Mouse (Mus musculus) gastrocnemius, adult 18-20 months (tissue): ENCODE data around the gene Zfp78. TPM values are rescaled to one million over a fixed set of nuclear protein-coding genes. Genes with fewer than 3 reads are reported as not detected.
"Not testable (repeated sequence)": the region's sequence is repeated elsewhere in the genome, so short reads cannot be mapped to it uniquely, and the experiment has no call there.

Experiments used
- DNase-seq: peaks from one replicate; pipeline ENCODE4 v3.0.0; 2021; ENCODE audit warnings: low spot score
- long read RNA-seq, 2 experiments: library from polyadenylated mRNA; stranded (forward); transcript quantifications; one replicate each; pipeline ENCODE4 v2.0.0; 2021
- total RNA-seq, 2 experiments: library from RNA; stranded (reverse); gene quantifications; 2 replicates each; pipeline ENCODE4 v1.2.3; 2021

Gene Zfp78
- 1 to 10 TPM; 1.8 to 2.5 TPM for total RNA-seq
- long read RNA-seq, experiment 1, partial matches to known transcripts = 0 of 4 reads
- long read RNA-seq, experiment 1, other reads (novel, unspliced or antisense) = 3 of 4 reads
- long read RNA-seq, experiment 2, partial matches to known transcripts = 0 of 4 reads
- long read RNA-seq, experiment 2, other reads (novel, unspliced or antisense) = 4 of 4 reads

DNA sequence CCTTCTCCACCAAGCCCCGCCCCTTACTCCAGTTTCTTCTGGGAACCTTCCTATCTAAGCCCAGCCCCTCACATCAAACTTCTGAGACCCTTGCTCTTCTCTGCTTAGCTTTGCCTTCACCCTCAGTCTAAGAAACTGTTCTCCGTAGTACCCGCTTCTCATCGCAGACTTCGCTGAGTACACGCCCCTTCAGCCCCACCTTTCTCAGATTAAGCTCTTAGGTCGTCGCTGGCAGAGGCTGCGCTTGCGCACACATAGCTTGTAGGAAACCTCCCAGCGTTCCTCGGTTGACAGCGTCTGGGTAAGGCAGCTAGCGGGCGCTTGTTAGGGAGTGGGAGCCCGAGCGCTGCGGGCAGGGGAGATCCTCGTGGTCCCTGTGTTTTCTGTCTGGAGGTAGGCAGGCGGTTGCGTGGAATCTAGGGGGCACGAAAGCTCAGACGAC, at the start of gene Zfp78:
TSS of gene Zfp78 (plus strand) at position 234 of the 442 bp plus-strand sequence.
- DNase-seq = no peak

DNA sequence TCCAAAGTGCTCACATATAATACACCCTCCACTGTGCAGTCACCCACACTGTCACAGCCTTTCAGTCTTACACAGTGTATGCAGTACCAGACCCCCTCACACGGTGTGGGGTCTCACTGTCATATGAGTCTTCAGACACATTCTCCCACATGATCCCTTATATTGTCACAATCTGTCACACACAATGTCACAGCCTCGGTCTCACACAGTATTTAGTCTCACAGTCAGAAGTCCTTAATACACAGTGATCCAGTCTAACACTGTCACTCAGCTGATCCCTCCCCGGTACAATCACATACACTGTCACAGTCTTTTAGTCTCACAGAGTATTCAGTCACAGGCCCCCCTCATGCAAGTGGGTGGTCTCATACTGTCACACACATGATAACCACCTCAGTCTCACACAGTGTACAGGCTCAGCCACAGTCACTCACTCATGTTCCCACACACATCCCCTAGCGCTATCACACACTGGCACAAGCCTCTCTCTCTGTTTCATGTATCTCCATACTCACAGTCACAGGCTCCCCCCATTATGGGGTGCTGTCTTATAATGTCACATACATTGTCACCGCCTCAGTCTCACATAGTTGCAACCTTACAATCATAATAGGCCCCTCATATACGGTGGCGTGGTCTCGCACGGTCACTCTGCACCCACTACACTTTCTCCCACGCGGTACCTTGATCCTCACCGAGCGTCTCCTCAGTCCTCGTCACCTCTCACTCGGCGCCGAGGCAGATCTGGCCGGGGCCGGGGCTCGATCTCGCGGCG, 32.4 kb upstream of the Zfp78 start:
- DNase-seq = no peak

DNA sequence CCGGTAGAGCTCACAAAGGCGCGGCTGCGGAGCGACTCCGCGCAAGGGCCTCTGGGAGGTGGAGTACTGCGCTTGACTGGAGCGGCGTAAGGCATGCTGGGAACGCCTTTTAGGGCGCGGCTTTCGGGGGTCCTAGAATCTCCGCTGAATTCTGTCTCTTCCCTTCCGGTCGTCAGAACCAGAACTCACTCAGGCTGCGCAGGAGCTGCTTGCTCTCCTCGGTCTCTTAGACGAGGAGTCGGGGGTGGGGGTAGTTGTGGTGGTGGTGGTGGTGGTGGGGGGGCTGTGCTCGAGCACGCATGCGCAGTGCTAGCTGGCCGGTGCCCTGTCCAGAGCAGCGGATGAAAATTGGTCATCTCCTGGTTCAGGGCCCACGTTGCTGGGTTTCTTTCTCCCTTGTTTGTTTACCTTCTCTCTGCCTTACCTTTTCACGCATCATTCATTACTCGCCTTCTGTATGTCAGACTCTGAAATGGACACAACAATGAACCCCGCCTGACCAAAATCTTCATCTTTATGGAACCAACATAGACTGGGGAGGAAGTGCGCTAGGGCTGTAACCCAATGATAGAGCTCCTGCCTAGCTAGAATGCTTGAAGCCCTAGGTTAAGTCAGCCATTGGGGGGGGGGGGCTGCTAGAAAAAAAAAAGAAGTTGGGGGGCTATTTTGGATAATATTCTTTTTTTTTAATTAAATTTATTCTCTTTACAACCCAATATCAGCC, 31.7 kb upstream of the Zfp78 start, which contains the start of gene Zfp583:
TSS of gene Zfp583 (minus strand) at position 53 of the 724 bp plus-strand sequence.
- peak; percentile 73 for DNase-seq

- no peak for DNase-seq
Measured at GRCm38 (mm10) chr7:6339865-6340264, 23.2 kb upstream of the Zfp78 start.

- DNase-seq = peak; percentile 45
Measured at GRCm38 (mm10) chr7:6343501-6344071, 19.5 kb upstream of the Zfp78 start, which contains the start of gene Gm3854. TSS of gene Gm3854 (plus strand) at chr7:6343759.

- no peak for DNase-seq
Measured at GRCm38 (mm10) chr7:6344124-6344523, 19.0 kb upstream of the Zfp78 start.

- no peak for DNase-seq
Measured at GRCm38 (mm10) chr7:6358121-6358520, 5.0 kb upstream of the Zfp78 start.

- peak; percentile 39 for DNase-seq
Measured at GRCm38 (mm10) chr7:6358937-6359590, 4.0 kb upstream of the Zfp78 start.

DNA sequence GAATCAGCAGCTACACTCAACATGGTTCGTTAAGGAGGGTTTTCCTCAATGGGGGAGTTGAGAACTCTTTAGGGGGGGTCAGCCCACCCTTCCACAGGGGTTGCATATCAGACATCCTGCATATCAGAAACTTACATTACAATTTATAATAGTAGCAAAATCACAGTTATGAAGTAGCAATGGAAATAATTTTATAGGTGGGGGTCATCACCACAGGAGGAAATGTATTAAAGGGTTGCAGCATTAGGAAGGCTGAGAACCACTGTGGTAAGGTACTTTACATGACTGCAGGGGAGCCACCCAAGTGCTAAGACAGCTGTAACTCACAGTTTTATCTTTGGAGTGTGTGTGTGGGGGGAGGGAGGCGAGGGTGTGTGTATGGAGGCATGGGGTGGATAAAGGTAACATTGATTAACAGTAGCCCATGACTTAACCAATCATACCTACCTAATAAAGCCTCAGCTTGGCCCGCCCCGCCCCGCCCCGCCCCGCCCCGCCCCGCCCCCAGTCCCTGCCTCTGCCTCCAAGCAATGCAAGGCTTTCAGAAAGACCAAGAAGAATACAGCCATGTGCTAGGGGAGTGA, 2.5 kb upstream of the Zfp78 start:
- no peak for DNase-seq

- DNase-seq = no peak
Measured at GRCm38 (mm10) chr7:6361756-6362155, 1.3 kb upstream of the Zfp78 start.

- peak; percentile 99 for DNase-seq
Measured at GRCm38 (mm10) chr7:6362268-6363046, 623 bp upstream of the Zfp78 start.

DNA sequence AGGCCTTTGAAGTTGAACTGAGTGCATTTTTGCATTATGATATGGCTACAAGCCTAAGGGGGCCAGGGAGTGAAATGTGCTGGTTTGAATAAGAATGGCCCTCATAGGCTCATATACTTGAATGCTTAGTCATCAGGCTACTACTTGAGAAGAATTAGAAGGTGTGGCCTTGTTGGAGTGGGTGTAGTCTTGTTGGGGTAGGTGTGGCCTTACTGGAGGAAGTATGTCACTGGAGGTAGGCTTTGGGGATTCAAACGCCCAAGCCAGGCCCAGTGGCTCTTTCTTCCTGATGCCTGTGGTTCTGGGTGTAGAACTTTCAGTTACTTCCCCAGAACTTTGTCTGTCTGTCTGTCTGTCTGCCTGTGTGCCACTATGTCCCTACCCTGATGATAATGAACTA, 1.7 kb downstream of the Zfp78 start:
- no peak for DNase-seq

DNA sequence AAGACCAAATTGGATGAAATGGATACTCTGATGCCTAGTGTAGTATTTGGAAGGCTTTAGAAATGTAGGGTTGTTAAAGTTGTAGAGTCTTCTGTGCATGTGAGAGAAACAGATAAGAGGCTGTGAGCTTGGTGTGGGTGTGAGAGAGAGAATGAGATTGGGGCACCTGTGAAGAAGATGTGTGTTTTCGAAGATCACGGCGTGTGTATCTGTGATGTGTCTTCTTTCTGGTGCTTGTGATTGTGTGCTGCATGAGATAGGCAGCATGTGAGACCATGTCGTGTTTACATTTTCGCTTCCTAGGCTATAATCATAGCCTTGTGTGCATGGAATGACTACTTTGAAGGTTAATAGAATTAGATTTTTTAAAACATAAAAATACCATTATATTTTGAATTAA, 4.1 kb downstream of the Zfp78 start:
- DNase-seq = no peak

DNA sequence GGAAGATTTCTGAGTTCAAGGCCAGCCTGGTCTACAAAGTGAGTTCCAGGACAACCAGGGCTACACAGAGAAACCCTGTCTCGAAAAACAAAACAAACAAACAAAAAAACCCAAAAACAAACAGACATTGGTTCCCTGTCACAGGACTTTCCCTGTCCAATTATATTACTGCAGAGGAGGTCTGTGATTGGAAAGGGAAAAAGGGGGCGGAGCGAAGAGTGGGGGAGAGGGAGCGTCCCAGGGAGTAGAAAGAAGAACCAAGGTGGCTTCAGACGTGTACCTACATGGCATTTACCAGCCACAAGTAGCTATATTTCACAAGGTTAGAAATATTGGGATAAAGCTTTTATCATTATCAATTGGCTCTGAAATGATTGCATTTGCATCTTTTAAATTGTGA, 5.1 kb downstream of the Zfp78 start:
- DNase-seq = not testable (repeated sequence)

- no peak for DNase-seq
Measured at GRCm38 (mm10) chr7:6369460-6369859, 6.4 kb downstream of the Zfp78 start.

- no peak for DNase-seq
Measured at GRCm38 (mm10) chr7:6372993-6373392, 9.9 kb downstream of the Zfp78 start.

- no peak for DNase-seq
Measured at GRCm38 (mm10) chr7:6378441-6378840, 15.4 kb downstream of the Zfp78 start.

DNA sequence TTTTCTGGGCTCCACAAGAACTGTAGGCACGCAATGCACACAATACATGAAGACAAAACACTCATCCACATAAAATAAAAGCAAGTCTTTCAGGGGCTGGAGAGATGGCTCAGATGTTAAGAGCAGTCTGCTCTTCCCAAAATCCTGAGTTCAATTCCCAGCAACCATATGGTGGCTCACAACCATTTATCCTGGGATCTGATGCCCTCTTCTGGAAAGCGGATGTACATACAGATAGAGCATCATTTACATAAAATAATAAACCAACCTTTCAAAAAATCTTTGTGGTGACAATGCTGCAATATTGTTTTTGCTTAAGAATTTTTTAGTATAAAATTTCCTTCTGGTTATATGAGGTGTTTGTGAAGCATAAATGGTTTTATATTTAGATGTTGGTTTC, 18.4 kb downstream of the Zfp78 start:
- no peak for DNase-seq

- DNase-seq = peak; percentile 95
Measured at GRCm38 (mm10) chr7:6383044-6383455, 20.0 kb downstream of the Zfp78 start, which contains the start of gene Zfp28. TSS of gene Zfp28 (plus strand) at chr7:6383295.

DNA sequence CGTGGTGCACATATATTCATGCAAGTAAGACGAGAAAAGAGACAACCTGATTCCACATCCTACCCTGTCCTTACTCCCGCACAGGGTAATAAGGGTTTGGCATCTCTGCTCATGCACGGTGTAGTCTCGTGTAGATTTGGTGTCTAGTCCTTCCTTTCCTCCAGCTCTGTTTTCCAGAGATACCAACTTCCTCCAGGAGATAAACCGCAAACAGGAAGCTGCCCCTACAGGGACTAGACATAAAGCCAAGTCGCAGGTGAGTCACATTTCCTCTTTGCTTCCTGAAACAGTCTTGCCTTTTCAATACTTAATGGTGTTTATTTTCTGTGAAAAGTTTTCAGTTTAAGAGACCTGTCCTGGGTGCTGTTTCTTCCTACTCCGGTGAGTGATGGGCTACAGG, 20.9 kb downstream of the Zfp78 start:
- DNase-seq = no peak
